Mouse (Mus musculus) frontal cortex, adult 2 months (tissue): ENCODE results near the gene Cabp7. TPM values are rescaled to one million over a fixed set of nuclear protein-coding genes. Genes with fewer than 3 reads are reported as not detected.

ENCODE experiments used
- DNase-seq, 2 experiments: peaks; one replicate each; pipeline ENCODE4 v3.0.0; 2022; ENCODE audit warnings: low spot score in 1 of 2; ENCODE audit errors: extremely low spot score in 1 of 2
- polyA plus RNA-seq: library from polyadenylated mRNA; depleted of rRNA; stranded (reverse); fragments of >200 nt; gene quantifications from 2 replicates; pipeline ENCODE4 v1.2.3, GENCODE M21; 2012

Gene Cabp7
- polyA plus RNA-seq, 1 experiment = 15.7 TPM

- DNase-seq = no peak
Measured at GRCm38 (mm10) chr11:4750263-4750662, 3.7 kb upstream of the Cabp7 start.

- no peak for DNase-seq
Measured at GRCm38 (mm10) chr11:4747285-4747684, 707 bp upstream of the Cabp7 start.

GRCm38 (mm10) chr11:4745969-4746368 lies 609 bp downstream of the Cabp7 start:
- DNase-seq = no peak

DNA sequence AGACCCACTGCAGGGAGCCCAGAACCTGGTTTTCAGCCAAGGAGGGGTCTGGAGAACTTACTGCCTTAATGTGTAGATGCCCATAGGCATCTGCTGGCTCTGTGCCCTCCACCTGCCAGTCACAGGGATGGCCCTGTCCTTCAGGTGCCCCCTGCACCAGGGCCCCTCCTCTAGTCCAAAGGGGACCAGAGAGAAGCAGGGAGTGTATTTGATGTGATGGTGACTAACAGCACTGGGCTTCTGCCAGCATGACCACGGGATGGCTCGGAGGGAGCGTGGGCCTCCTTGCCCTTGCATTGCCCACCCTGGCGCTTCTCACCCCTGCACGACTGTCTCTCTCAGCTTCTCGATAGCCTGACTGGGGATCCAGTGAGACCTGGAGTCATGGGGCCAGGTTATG lies 1.9 kb downstream of the Cabp7 start:
- DNase-seq = no peak

DNA sequence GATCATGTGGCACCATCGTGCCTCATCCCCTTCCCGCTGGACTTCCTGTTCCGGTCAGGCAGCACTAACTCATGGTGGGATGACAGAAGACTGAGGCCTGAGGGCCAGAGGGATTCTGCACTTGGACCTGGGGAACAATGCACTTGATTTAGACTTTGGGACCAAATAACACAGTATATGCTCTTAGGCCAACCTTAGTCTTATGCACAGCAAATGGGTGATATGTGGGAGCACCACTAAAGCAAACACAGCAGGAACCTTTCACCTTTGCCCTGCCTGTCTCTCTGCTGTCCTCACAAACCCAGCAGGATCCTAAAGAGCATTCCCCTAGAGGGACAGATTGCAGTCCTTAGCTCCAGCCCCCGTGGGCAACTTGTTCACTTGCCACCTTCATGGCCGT lies 5.8 kb downstream of the Cabp7 start:
- no peak for DNase-seq

DNA sequence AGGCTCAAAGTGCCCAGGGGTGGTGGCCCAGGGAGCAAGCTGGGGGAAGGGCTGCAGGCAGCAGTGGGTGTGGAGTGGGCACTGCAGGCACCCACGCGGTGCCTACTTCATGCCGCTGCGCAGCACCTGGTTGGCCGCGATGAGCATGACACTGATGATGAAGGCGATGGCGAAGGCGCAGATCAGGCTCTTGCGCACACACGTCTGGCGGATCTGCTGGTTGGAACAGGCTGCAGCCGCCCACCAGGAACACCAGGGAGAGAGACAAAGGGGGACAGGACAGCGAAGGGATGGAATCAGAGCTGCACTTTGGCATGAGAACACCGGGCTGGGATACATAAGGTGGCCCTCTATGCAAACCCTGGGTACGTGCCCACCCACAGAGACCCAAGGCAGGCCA lies 7.9 kb downstream of the Cabp7 start:
- DNase-seq = no peak

- no peak for DNase-seq
Measured at GRCm38 (mm10) chr11:4737682-4738081, 8.9 kb downstream of the Cabp7 start.

GRCm38 (mm10) chr11:4736355-4736754 lies 10.2 kb downstream of the Cabp7 start:
- no peak for DNase-seq

DNA sequence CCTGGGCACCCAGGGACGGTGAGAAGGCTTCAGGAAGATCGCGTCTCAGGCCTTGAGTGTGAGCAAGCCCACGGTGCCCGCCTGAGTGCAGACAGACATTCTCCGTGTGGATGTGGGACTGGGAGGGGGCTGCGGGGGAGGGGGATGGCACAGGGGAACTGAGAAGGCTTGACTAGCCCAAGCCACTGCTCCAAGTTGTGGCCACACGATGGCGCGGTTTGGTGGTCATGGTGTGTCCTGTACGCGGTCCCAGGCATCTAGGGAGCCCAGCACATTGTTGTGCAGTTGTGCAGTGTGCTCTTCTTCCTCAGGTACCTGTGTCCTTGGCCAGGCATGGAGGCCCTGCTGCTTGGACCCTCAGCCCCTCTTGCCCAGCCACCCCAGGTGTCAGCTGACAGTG lies 12.4 kb downstream of the Cabp7 start:
- no peak for DNase-seq

GRCm38 (mm10) chr11:4731781-4732180 lies 14.8 kb downstream of the Cabp7 start:
- no peak for DNase-seq

GRCm38 (mm10) chr11:4730913-4731312 lies 15.7 kb downstream of the Cabp7 start:
- DNase-seq = no peak

GRCm38 (mm10) chr11:4730096-4730495 lies 16.5 kb downstream of the Cabp7 start:
- no peak for DNase-seq

GRCm38 (mm10) chr11:4729603-4730002 lies 17.0 kb downstream of the Cabp7 start:
- DNase-seq = no peak

- no peak for DNase-seq
Measured at GRCm38 (mm10) chr11:4721728-4722127, 24.9 kb downstream of the Cabp7 start.

- DNase-seq = peak in 1 of 2 experiments; percentile 37
Measured at GRCm38 (mm10) chr11:4720900-4721580, 25.5 kb downstream of the Cabp7 start.

- no peak for DNase-seq
Measured at GRCm38 (mm10) chr11:4720393-4720792, 26.2 kb downstream of the Cabp7 start.

- DNase-seq = no peak
Measured at GRCm38 (mm10) chr11:4719961-4720360, 26.6 kb downstream of the Cabp7 start.

DNA sequence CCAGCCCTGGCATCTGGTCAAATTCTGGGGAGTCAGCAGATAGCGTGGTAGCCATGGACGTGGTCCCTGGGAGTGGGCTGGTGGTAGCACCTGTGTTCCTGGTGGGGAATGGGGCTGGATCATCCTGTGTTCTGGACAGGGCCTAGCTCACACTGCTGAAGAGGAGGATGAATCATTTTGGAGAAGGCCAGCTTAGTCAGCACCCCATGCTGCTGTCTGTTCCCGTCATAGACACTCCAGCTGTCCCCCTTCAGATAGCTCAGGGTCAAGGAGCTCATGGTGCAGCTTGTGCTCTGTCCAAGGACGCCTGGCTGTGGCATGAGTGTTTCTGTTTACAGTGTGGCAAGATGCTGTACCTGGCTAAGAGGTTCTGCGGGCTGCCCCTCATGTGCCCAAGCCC lies 28.0 kb downstream of the Cabp7 start:
- DNase-seq = no peak

GRCm38 (mm10) chr11:4716530-4717236 lies 29.9 kb downstream of the Cabp7 start:
- no peak for DNase-seq

GRCm38 (mm10) chr11:4715596-4715995 lies 31.0 kb downstream of the Cabp7 start:
- DNase-seq = no peak

GRCm38 (mm10) chr11:4714727-4715126 lies 31.9 kb downstream of the Cabp7 start:
- no peak for DNase-seq

DNA sequence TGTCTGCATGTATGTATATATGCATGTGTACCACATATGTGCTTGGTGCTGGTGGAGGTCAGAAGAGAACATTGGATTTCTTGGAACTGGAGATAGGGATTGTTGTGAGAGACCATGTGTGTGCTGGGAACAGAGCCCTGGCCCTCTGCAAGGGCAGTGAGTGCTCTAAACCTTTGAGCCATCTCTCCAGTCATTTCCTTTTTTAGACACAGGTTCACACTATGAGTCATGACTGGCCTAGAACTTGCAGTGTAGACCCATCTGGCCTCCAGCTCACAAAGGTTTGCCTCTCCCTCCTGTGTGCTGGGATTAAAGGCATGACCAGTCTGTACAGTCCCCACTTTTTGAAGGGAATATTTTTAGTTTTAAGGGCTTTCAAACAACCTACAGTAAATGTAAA lies 33.8 kb downstream of the Cabp7 start:
- DNase-seq = no peak
